Mouse (Mus musculus): ENCODE data around the gene Cyb5d1. TPM values are rescaled to one million over a fixed set of nuclear protein-coding genes. Genes with fewer than 3 reads are reported as not detected.

Cyb5d1 gene
- total and polyA plus RNA-seq, 3 experiments: 28.4 to 29.5 (median 29.3) TPM

DNA sequence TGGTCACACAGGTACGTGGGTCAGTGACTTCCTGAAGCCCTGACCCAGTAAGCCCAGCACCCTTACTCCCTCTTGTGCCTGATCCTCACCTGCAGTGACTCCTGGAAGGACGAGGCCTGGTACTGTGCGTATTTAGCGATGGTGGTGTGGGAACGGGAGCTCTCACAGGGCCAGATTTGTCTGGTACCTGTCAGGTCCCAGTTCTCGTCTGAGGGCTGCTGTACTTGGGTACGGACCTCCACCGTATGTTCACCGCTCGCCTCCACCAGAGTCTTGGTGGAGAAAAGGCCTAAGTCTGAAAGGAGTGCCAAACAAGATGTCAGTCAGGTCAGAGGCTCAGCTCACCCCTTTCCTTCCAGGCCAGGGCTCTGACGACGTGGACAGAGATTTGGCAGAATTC lies 6.6 kb upstream of the Cyb5d1 start:
- peaks cover 73 to 86% of the 10 kb centered on the region in 2 experiments for H3K36me3 ChIP-seq (replicated peaks in 1 of 2; ENCODE audit: control insufficient read depth in 1 of 2, insufficient read depth in 1 of 2, low read length in 1 of 2)

DNA sequence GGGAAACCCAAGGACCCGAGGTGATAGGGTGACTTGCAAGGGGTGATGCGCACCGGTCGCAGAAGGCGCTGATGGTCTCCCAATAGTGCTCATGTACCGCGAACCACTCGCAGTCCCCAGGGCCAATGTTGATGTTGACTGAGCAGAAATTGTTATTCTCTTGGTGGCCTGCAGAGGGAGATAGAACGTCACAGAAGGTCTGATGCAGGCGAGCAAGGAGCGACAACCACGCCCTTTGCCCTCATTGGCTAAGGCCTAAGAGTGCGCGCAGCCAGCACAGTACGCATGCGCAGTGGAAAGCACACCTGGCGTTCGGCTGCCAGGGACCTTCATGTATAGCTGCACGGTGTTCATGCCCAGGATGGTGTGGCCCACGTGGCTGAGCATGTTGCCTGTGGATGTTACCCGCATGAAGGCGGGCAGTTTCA lies 5.8 kb upstream of the Cyb5d1 start:
- no peaks in the 10 kb centered on the region for H3K9me3 ChIP-seq (replicated peaks; ENCODE audit: low read length)
- H3K4me1 ChIP-seq (ENCODE audit: control insufficient read depth in 1 of 2, insufficient read depth in 2 of 2): peaks cover 5 to 17% of the 10 kb centered on the region in 2 experiments; a peak in 2 of 4 replicates
- H3K9ac ChIP-seq (ENCODE audit: insufficient read depth, low read depth): no peak overlapping the region
- no peaks in the 10 kb centered on the region for H3K27me3 ChIP-seq (replicated peaks)
- no peak overlapping the region for H3K27ac ChIP-seq (ENCODE audit: insufficient read depth, low read depth)
- DNase-seq (ENCODE audit: extremely low read depth): peak; percentile 99
- H3K79me2 ChIP-seq (replicated peaks; ENCODE audit: control insufficient read depth, extremely low read depth, insufficient read depth, poor library complexity, severe bottlenecking): 0 out of 2 replicates have a peak, but pooled peaks cover 4% of the 10 kb centered on the region
- TF ChIP-seq NRF1 (IDR thresholded peaks at IDR 0.05; ENCODE audit: low read depth, low read length): peak; percentile 100
- TF ChIP-seq EP300 (IDR thresholded peaks at IDR 0.05; ENCODE audit: low read length): no peak
- peak; percentile 84 for TF ChIP-seq MXI1 (IDR thresholded peaks at IDR 0.05; ENCODE audit: low read depth, low read length)
- TF ChIP-seq CHD2 (IDR thresholded peaks at IDR 0.05; ENCODE audit: low read length): no peak
- peak; percentile 89; the same call in 1 of the 2 replicates for TF ChIP-seq MYC (IDR thresholded peaks at IDR 0.05; ENCODE audit: low read depth, low read length)
- TF ChIP-seq RAD21 (IDR thresholded peaks at IDR 0.05; ENCODE audit: low read depth, low read length): peak; percentile 100
- 0 out of 2 replicates have a peak, but pooled peaks have one; percentile 44 for TF ChIP-seq TCF12 (IDR thresholded peaks at IDR 0.05; ENCODE audit: low read depth, low read length)
- TF ChIP-seq POLR2A (IDR thresholded peaks at IDR 0.05; ENCODE audit: low read depth, low read length): peak; percentile 72
- TF ChIP-seq SMC3 (IDR thresholded peaks at IDR 0.05; ENCODE audit: low read depth, low read length): peak; percentile 100
- TF ChIP-seq POLR2AphosphoS2 (IDR thresholded peaks at IDR 0.05; ENCODE audit: low read depth, low read length): peak; percentile 58; the same call in 1 of the 2 replicates
- TF ChIP-seq CTCF (conservative IDR thresholded peaks at IDR 0.05 in 1 of 2, IDR thresholded peaks at IDR 0.05 in 1 of 2; ENCODE audit: low read depth in 2 of 2, low read length in 2 of 2): peak; percentile 91 to 99
- no peak for TF ChIP-seq BHLHE40 (IDR thresholded peaks at IDR 0.05; ENCODE audit: low read depth, low read length)
- H3K4me2 ChIP-seq (ENCODE audit: insufficient read depth, low read depth, poor library complexity, severe bottlenecking): no peak overlapping the region
- peaks cover 66 to 81% of the 10 kb centered on the region in 2 experiments for H3K36me3 ChIP-seq (replicated peaks in 1 of 2; ENCODE audit: control insufficient read depth in 1 of 2, insufficient read depth in 1 of 2, low read length in 1 of 2)
- in situ Hi-C loops (cut with MboI; ENCODE audit: low pct_ligation_motif_present, low pct_unique_long_range_greater_than_20kb, low sequenced_read_pairs) (loop anchor here (10.0 kb wide), 1 partner anchor 124 kb away; no protein-coding TSS in a partner anchor), dilution Hi-C loops (cut with MboI; ENCODE audit: extremely low pct_ligation_motif_present, extremely low pct_unique_long_range_greater_than_20kb, low sequenced_read_pairs) (no loop called here)
- no peak overlapping the region for H3K4me3 ChIP-seq (replicated peaks in 1 of 3; ENCODE audit: low read depth in 2 of 3, low read length in 2 of 3, poor library complexity in 1 of 3)

More for the DNA sequence above, 6.6 kb upstream of the Cyb5d1 start:
- Histone ChIP-seq H3K27ac (ENCODE audit: insufficient read depth, low read depth) (no peak overlapping the region), H3K27me3 (replicated peaks) (no peaks in the 10 kb centered on the region), H3K4me2 (ENCODE audit: insufficient read depth, low read depth, poor library complexity, severe bottlenecking) (no peak overlapping the region), H3K4me1 (ENCODE audit: control insufficient read depth in 1 of 2, insufficient read depth in 2 of 2) (peaks cover 5 to 10% of the 10 kb centered on the region in 2 experiments; a peak in 2 of 4 replicates), H3K4me3 (replicated peaks in 1 of 3; ENCODE audit: low read depth in 2 of 3, low read length in 2 of 3, poor library complexity in 1 of 3) (no peak overlapping the region), H3K9ac (ENCODE audit: insufficient read depth, low read depth) (no peak overlapping the region), H3K79me2 (replicated peaks; ENCODE audit: control insufficient read depth, extremely low read depth, insufficient read depth, poor library complexity, severe bottlenecking) (no peaks in the 10 kb centered on the region), H3K9me3 (replicated peaks; ENCODE audit: low read length) (no peaks in the 10 kb centered on the region)
- DNase-seq (ENCODE audit: extremely low read depth): no peak
- in situ Hi-C loops (cut with MboI; ENCODE audit: low pct_ligation_motif_present, low pct_unique_long_range_greater_than_20kb, low sequenced_read_pairs) (loop anchor here (10.0 kb wide), 1 partner anchor 123 kb away; no protein-coding TSS in a partner anchor), dilution Hi-C loops (cut with MboI; ENCODE audit: extremely low pct_ligation_motif_present, extremely low pct_unique_long_range_greater_than_20kb, low sequenced_read_pairs) (no loop called here)
- TF ChIP-seq ZC3H11A (IDR thresholded peaks at IDR 0.05; ENCODE audit: low read depth, low read length) (no peak), JUN (IDR thresholded peaks at IDR 0.05; ENCODE audit: insufficient read depth, low read depth, low read length) (no peak), ZKSCAN1 (IDR thresholded peaks at IDR 0.05; ENCODE audit: borderline replicate concordance, low read depth, low read length) (no peak), SMC3 (IDR thresholded peaks at IDR 0.05; ENCODE audit: low read depth, low read length) (no peak), CHD1 (IDR thresholded peaks at IDR 0.05; ENCODE audit: low read depth, low read length) (no peak), E2F4 (IDR thresholded peaks at IDR 0.05; ENCODE audit: insufficient replicate concordance, low read depth, low read length) (no peak), MXI1 (IDR thresholded peaks at IDR 0.05; ENCODE audit: low read depth, low read length) (no peak), NELFE (IDR thresholded peaks at IDR 0.05; ENCODE audit: low read depth, low read length) (no peak), PAX5 (IDR thresholded peaks at IDR 0.05; ENCODE audit: low read length) (no peak), TCF12 (IDR thresholded peaks at IDR 0.05; ENCODE audit: low read depth, low read length) (no peak), ELF1 (IDR thresholded peaks at IDR 0.05; ENCODE audit: low read depth, low read length) (no peak), TBP (conservative IDR thresholded peaks at IDR 0.05; ENCODE audit: low read depth, low read length) (no peak), POLR2AphosphoS2 (IDR thresholded peaks at IDR 0.05; ENCODE audit: low read depth, low read length) (no peak), USF1 (IDR thresholded peaks at IDR 0.05; ENCODE audit: low read depth, low read length) (no peak)

All from CH12.LX (cell line).